Mouse (Mus musculus) thymus, adult 2 months (tissue): ENCODE measurements around the gene Fam222b.

Source experiments
- CTCF ChIP-seq: fragments of 200-500 bp; IDR thresholded peaks from 2 replicates; pipeline ENCODE4 v1.5.1; 2012; ENCODE audit warnings: mild to moderate bottlenecking, control low read depth, low read length, moderate library complexity, borderline replicate concordance; ENCODE audit not compliant: control insufficient read depth, poor library complexity, insufficient read depth; ENCODE audit errors: extremely low read depth
- POLR2A ChIP-seq: fragments of 200-500 bp; IDR thresholded peaks from 2 replicates; pipeline ENCODE4 v1.6.1; 2012; ENCODE audit warnings: mild to moderate bottlenecking, low read length, control low read depth, moderate library complexity; ENCODE audit not compliant: control insufficient read depth, poor library complexity, insufficient read depth; ENCODE audit errors: extremely low read depth

- TF ChIP-seq POLR2A = no peak
- no peak for TF ChIP-seq CTCF
These were observed 6.3 kb downstream of the Fam222b start for GRCm38 (mm10) chr11:78100746-78101145.
